Mouse (Mus musculus) c-Kit-positive CD71-negative TER-119-negative erythroid progenitor cells, embryonic 14.5 days (primary cell): Measurements from ENCODE around the gene Nfe2l3.

Experiments
- DNase-seq: peaks from one replicate; pipeline ENCODE4 v3.0.0-alpha.2; 2013; ENCODE audit warnings: low read depth

The Nfe2l3 gene

DNA sequence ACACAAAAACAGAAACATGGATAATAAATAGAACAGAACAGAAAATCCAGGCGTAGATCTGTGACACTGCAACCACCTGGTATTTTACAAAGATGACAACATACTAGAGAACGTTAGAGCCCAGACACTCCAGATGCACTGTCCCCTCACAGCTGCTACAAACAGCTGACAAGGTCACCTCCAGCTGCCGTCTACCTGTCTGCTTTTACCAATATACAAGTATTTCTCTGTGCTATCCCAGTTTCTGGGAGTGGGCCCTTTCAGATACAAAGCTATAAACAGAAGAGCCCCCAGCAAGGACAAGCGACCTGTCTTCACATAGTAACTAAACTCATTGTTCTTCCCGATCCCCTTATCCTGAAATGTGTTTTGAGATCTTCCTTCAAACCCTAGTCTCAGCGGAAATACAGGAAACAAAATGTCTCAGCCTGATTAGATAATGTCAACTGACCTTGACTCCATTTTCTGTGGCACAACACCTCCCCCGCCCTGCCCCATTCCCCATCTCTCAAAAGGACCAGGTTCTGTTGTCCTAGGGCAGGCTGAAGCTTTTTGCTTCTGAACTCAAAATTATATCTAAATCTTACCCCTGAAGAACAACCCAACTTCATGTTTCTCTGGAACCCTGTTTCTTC, 53.7 kb downstream of the Nfe2l3 start:
- DNase-seq: no peak

DNA sequence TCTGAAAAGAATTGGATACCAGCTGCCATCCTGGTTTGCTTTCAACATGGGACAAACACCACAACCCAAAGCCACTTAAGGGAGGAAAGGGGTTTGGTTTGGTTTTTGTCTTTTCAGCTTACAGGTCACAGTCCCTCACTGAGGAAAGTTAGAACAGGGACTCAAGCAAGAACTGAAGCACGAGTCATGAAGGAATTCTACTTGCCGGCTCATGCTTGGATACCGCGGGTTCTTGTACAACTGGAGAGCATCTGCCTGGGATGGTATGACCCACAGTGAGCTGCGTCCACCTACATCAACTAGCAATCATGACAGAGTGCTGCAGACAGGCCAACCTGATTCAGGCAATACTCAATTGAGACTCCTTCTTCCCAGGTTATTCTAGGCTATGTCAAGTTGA, 54.3 kb downstream of the Nfe2l3 start:
- DNase-seq: no peak

DNA sequence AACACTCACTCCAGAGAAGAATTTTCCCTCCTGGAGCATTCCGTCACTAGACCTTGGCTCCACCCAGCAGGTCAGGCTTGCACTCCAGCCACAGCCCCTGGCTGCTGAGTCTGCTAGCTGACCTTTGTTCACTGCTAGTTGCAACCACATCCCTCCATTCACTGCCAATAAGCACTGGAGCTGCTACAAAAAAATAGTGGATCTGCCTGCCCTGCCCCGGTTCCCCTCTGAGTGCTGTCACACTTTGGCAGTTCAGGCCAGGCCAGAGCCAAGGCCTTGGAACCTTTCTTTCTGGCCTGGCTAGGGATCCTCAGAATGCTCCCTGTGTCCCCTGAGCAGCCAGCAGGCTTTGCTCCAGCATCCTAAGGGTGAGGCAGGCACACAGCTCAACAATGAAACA, 57.3 kb downstream of the Nfe2l3 start:
- DNase-seq: no peak

DNA sequence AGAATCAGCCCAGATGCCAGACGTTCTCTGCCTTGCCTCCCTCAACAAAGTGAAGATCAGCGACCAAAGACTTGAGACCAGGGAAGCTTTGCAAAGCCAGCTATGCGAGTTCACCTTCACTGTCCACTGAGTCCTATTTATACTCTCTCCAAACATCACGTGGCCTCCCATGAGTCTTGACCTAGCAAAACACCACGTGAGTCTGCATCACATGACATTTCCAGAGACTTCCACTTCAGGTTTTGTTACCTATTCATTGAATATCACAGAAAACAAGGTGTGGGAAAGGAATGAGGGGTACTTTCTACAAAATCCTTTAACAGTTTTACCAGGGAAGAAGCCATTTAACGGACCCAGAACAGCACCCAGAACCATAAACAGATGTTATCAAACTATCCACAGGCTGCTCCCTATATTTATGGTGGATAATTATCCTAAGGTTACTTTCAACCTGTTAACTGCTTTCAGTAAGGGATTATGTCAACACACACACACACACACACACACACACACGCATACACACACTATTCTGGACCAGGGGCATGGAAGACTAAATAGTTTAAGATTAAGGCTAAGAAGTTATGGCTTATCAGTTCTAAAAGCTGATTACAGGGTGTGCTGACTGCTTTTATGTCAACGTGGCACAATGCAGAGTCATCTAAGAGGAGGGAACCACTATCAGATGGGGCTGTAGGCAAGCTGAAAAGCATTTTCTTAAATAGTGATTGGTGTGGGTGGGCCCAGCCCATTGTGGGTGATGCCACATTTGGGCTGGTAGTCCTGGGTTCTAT, 65.0 kb downstream of the Nfe2l3 start:
- DNase-seq: no peak

DNA sequence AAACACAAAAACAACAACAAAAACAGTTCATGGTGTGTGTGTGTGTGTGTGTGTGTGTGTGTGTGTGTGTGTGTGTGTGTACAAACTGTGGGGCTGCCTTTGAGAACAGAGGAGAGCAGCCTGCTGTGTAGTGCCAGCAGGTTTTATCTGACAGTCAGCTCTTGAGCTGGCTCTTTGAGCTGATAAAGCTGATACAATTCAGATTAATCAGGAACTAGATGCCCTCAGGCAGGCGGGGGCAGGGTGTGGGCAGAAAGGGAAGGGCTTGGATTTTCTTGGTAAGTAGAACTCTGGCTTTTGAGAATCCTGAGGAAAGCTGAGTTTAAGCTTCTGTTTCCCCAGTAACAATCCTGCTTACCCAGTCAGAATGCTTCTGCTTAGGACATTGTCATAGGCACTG, 73.2 kb downstream of the Nfe2l3 start:
- no peak for DNase-seq

DNA sequence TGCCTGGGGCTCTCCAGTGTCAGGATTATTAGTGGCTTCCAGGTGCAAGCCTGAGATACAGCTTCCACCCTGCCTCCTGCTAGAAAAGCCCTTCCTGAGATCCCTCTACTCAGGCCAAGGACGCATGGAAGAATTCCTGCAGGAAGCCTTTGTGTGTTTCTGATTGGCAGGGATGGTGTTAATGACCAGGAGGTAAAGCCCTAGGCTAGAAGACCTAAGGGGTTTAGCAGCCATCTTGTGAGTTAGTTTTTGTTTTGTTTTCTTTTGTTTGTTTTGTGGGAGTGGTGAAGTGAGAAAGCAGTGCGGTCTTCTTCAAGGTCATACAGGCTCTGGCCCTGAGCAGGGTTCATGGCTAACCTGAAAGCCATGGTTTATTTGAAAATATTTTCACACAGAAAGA, 75.1 kb downstream of the Nfe2l3 start:
- DNase-seq: no peak
